Mouse (Mus musculus) CD4-positive, CD25-positive, alpha-beta regulatory T cell (primary cell): ENCODE measurements around the gene Gm5105. TPM values are rescaled to one million over a fixed set of nuclear protein-coding genes. Genes with fewer than 3 reads are reported as not detected.

Source experiments
- polyA plus RNA-seq: library from polyadenylated mRNA; unstranded; fragments of 100-300 nt; shearing (Covaris generic); gene quantifications from one replicate; pipeline ENCODE4 v1.2.1, GENCODE M21; 2017

Gm5105 gene
- not detected for polyA plus RNA-seq

GRCm38 (mm10) chr3:138067288-138067687 lies at the start of gene Gm5105:
Gm5105 (minus strand) TSS chr3:138067388.

GRCm38 (mm10) chr3:138064732-138065645 lies 2.2 kb downstream of the Gm5105 start, which contains the start of gene 1110002E22Rik:
1110002E22Rik (plus strand) TSS chr3:138065052.

Other genes starting within 250 kb of the Gm5105 start
- 1,163 TPM for gene H2afz, start 202.9 kb downstream of the Gm5105 start, polyA plus RNA-seq
- 11.9 TPM for gene Dnajb14, start 199.7 kb downstream of the Gm5105 start, polyA plus RNA-seq
- gene Lamtor3, start 148.9 kb downstream of the Gm5105 start, polyA plus RNA-seq, result 64.0 TPM
- 88.2 TPM for gene Dapp1, start 85.8 kb downstream of the Gm5105 start, polyA plus RNA-seq
- not detected for gene 1110002E22Rik, start 2.3 kb downstream of the Gm5105 start, polyA plus RNA-seq
- gene Trmt10a, start 76.1 kb upstream of the Gm5105 start, polyA plus RNA-seq, result 9.5 TPM
- gene Mttp, start 77.6 kb upstream of the Gm5105 start, polyA plus RNA-seq, result 4.7 TPM
- not detected for gene 4930579F01Rik, start 126.4 kb upstream of the Gm5105 start, polyA plus RNA-seq
- gene Adh7, start 150.4 kb upstream of the Gm5105 start, polyA plus RNA-seq, result not detected
- gene Adh1, start 193.6 kb upstream of the Gm5105 start, polyA plus RNA-seq, result 6.7 TPM
- not detected for gene Adh6a, start 245.9 kb upstream of the Gm5105 start, polyA plus RNA-seq